Mouse (Mus musculus): Measurements from ENCODE around the gene Mid1. TPM values are rescaled to one million over a fixed set of nuclear protein-coding genes. Genes with fewer than 3 reads are reported as not detected.

Gene Mid1
- polyA plus RNA-seq, 1 experiment from 2014 or later, result 1.5 TPM

DNA sequence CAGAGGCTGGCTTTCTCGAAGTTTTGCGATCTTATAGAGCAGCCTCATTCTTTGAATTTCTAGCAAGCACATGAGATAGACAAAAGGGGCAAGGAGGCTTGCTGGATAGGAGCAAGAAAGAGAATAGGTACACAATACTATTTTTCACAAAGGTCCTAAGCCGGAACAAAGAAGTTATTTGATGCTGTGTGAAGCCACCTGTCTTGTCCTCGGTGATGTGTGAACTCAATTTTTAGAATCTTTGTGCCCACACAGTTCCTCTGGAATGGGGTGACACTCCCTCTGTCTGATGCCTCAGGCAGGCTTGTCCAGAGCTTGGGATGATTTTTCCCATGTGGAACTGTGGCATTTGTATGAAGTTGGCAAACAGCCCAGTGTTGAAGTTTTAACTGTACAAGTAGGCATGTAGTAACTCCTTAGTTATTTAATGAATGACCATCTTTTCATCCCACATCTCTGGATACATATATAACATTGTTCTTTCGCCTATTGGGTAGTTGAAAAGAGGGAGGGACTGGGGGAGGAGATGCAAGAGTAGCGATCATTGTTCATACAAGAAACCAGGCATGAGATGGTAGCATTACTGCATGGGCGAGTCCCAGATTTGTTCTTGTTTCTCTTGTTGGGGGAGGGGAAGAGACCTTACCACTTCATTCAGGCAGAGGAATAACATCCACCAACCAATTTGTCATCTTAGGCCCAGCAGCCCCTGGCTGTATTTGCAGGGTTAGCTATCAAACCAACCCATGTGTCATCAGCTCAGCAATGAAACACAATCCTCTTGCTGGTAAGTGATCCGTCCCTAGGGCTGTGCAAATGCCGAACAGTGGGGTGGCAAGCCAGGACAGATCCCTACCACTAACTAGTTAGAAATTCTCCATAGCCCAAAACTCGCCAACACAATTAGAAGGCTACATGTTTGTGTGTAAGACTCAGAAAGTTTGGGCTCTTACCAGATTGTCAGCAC lies 196.5 kb downstream of the Mid1 start:
- WGBS, result 47% methylated on average over 10 of the region's 10 CpGs
- Histone ChIP-seq H3K4me3 (ENCODE audit: low read depth, low read length) (peak overlapping the region; percentile 49), H3K4me1 (replicated peaks; ENCODE audit: control insufficient read depth, insufficient read depth) (no peaks in the 10 kb centered on the region), H3K4me2 (replicated peaks; ENCODE audit: low read depth) (peak overlapping the region; percentile 66), H3K9ac (ENCODE audit: low read length) (no peak overlapping the region), H3K36me3 (ENCODE audit: control insufficient read depth, insufficient read depth, low read length) (no peaks in the 10 kb centered on the region), H3K27ac (replicated peaks) (0 out of 2 replicates have a peak overlapping the region, but pooled peaks have one; percentile 78), H3K9me3 (ENCODE audit: control insufficient read depth, low read length) (no peaks in the 10 kb centered on the region), H3K27me3 (ENCODE audit: control insufficient read depth, insufficient read depth, low read length) (no peaks in the 10 kb centered on the region)
- ATAC-seq (ENCODE audit: low FRiP score, low TSS enrichment), result no peak
- TF ChIP-seq CTCF (IDR thresholded peaks at IDR 0.05; ENCODE audit: low read depth), result no peak
- no peak for TF ChIP-seq EP300 (optimal IDR thresholded peaks at IDR 0.05)
- DNase-seq (ENCODE audit: low spot score), result no peak

DNA sequence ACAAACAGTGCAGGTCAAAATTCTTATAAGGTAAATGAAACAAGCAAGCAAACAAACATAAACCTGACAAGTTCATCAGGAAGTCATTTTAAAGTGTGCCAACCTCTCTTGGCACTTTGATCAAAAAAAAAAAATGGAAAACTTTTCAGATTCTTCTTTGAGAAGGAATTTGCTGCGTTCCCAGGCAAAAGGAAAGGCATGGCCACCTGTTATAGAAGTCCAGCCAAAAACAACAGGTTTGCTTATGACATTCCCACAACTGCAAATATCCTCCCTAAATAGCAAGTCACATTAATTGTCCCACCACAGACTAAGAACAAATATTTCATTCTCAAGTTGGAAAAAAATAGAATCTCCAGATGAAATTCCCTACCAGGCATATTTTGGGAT lies 197.2 kb downstream of the Mid1 start:
- Histone ChIP-seq H3K4me1 (replicated peaks; ENCODE audit: control insufficient read depth, insufficient read depth) (no peaks in the 10 kb centered on the region), H3K27ac (replicated peaks) (no peak overlapping the region), H3K36me3 (ENCODE audit: control insufficient read depth, insufficient read depth, low read length) (no peaks in the 10 kb centered on the region), H3K9ac (ENCODE audit: low read length) (no peak overlapping the region), H3K27me3 (ENCODE audit: control insufficient read depth, insufficient read depth, low read length) (no peaks in the 10 kb centered on the region), H3K4me3 (ENCODE audit: low read depth, low read length) (no peak overlapping the region), H3K4me2 (replicated peaks; ENCODE audit: low read depth) (no peak overlapping the region), H3K9me3 (ENCODE audit: control insufficient read depth, low read length) (no peaks in the 10 kb centered on the region)
- WGBS, result 76% methylated on average over 1 of the region's 1 CpGs
- ATAC-seq (ENCODE audit: low FRiP score, low TSS enrichment) (no peak), DNase-seq (ENCODE audit: low spot score) (no peak)
- TF ChIP-seq CTCF (IDR thresholded peaks at IDR 0.05; ENCODE audit: low read depth) (no peak), EP300 (optimal IDR thresholded peaks at IDR 0.05) (no peak)

DNA sequence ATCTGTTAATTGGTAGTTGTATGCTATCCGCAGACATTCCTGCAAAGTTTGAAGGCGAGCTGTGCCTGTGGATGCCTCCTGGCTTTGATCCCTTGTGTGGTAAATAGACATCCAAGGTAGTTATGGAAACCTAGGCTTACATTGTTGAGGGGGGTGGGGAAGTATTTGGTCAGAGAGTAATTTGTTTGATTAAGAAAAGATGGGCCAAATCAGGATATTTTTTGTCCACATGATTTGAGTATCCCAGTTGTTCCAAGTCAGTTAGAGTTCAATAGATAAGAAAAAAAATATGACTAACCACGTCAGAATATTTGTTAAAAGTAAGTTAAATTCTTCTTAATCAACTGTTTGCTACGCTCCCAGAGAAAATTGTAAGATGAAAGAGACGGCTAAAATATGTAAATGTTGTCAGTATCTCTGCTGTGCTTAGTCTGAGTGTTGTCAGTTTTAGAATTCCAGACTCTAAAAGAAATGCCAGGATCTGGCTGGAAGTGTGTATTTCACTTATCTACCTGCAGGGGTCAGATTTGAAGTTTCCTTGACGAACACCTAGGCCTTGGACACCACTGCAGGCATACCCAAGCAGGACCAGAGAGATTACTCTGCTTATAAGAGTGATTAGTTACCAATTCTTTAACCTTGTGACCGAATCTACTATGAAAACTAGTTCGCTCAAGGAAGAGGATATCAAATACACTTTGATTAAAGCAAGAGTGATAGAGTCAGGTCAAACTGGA lies 198.7 kb downstream of the Mid1 start:
- ATAC-seq (ENCODE audit: low FRiP score, low TSS enrichment) (no peak), DNase-seq (ENCODE audit: low spot score) (no peak)
- H3K4me2 ChIP-seq (replicated peaks; ENCODE audit: low read depth), result no peak overlapping the region
- no peaks in the 10 kb centered on the region for H3K36me3 ChIP-seq (ENCODE audit: control insufficient read depth, insufficient read depth, low read length)
- no peak overlapping the region for H3K9ac ChIP-seq (ENCODE audit: low read length)
- no peak overlapping the region for H3K27ac ChIP-seq (replicated peaks)
- no peaks in the 10 kb centered on the region for H3K9me3 ChIP-seq (ENCODE audit: control insufficient read depth, low read length)
- WGBS, result 55% methylated on average over 8 of the region's 8 CpGs
- TF ChIP-seq EP300 (optimal IDR thresholded peaks at IDR 0.05), result no peak
- TF ChIP-seq CTCF (IDR thresholded peaks at IDR 0.05; ENCODE audit: low read depth), result peak; percentile 61
- no peak overlapping the region for H3K4me3 ChIP-seq (ENCODE audit: low read depth, low read length)
- H3K27me3 ChIP-seq (ENCODE audit: control insufficient read depth, insufficient read depth, low read length), result no peaks in the 10 kb centered on the region
- no peaks in the 10 kb centered on the region for H3K4me1 ChIP-seq (replicated peaks; ENCODE audit: control insufficient read depth, insufficient read depth)

DNA sequence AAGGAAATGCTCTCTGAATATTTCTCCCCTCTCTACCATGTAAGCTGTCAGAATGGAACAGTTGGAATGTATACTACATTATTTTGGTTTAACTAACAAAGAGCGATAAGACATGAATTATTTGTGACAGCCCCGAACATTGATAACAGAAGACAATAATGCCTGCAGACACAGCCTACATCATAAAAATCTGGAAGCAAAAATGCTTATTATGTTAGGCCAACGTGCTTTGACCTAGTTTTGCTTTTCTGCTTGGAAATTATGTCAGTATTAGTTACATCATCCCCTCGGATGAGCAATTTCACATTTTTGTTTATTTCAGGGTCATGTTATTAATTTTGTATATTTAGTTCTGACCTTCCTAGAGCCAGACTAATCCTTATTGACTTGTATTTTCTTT lies 205.5 kb downstream of the Mid1 start:
- Histone ChIP-seq H3K4me2 (replicated peaks; ENCODE audit: low read depth) (no peak overlapping the region), H3K9ac (ENCODE audit: low read length) (no peak overlapping the region), H3K27me3 (ENCODE audit: control insufficient read depth, insufficient read depth, low read length) (no peaks in the 10 kb centered on the region), H3K9me3 (ENCODE audit: control insufficient read depth, low read length) (no peaks in the 10 kb centered on the region), H3K36me3 (ENCODE audit: control insufficient read depth, insufficient read depth, low read length) (no peaks in the 10 kb centered on the region), H3K4me3 (ENCODE audit: low read depth, low read length) (no peak overlapping the region), H3K4me1 (replicated peaks; ENCODE audit: control insufficient read depth, insufficient read depth) (no peaks in the 10 kb centered on the region), H3K27ac (replicated peaks) (no peak overlapping the region)
- DNase-seq (ENCODE audit: low spot score) (no peak), ATAC-seq (ENCODE audit: low FRiP score, low TSS enrichment) (no peak)
- TF ChIP-seq CTCF (IDR thresholded peaks at IDR 0.05; ENCODE audit: low read depth), result no peak
- no peak for TF ChIP-seq EP300 (optimal IDR thresholded peaks at IDR 0.05)
- WGBS, result 52% methylated on average over 4 of the region's 4 CpGs

DNA sequence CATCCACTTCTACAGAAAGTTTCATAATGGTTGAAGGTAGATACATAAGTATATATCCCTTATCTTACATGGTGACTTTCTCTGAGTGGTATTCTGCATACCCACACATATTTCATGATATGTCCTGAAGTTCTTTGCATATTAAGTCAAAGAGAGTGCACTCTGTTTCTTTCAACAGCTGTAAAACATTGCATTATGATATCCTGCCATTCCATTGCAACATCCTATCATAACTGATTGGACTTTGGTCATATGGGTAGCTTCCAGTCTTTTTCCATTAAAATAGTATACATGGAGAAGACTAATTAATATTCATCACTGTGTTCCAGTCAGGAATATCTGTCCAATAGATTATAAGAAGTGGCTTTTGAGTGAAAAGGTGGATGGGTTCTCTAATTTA lies 207.1 kb downstream of the Mid1 start:
- Histone ChIP-seq H3K9me3 (ENCODE audit: control insufficient read depth, low read length) (no peaks in the 10 kb centered on the region), H3K4me1 (replicated peaks; ENCODE audit: control insufficient read depth, insufficient read depth) (no peaks in the 10 kb centered on the region), H3K27ac (replicated peaks) (no peak overlapping the region), H3K9ac (ENCODE audit: low read length) (no peak overlapping the region), H3K4me2 (replicated peaks; ENCODE audit: low read depth) (no peak overlapping the region), H3K36me3 (ENCODE audit: control insufficient read depth, insufficient read depth, low read length) (no peaks in the 10 kb centered on the region), H3K27me3 (ENCODE audit: control insufficient read depth, insufficient read depth, low read length) (no peaks in the 10 kb centered on the region), H3K4me3 (ENCODE audit: low read depth, low read length) (no peak overlapping the region)
- no peak for TF ChIP-seq CTCF (IDR thresholded peaks at IDR 0.05; ENCODE audit: low read depth)
- TF ChIP-seq EP300 (optimal IDR thresholded peaks at IDR 0.05), result no peak
- ATAC-seq (ENCODE audit: low FRiP score, low TSS enrichment) (no peak), DNase-seq (ENCODE audit: low spot score) (no peak)

DNA sequence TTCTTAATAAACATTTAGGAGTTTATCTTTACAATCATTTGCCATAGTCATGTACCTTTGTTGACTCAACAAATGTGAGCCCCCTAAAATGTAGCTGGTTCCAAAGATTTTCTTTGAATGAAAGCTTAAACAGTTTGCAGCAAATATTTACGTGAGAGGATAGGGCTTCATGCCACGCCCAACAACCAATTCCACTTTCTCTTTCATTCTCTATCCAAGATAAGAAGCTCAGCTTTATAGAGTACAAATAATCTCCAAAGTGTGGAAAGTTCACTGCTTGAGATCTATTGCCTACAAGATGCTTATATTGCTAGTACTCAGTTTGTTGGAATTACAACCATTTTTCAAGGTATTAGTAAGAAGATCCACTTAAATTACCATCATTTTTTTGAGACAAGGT lies 207.6 kb downstream of the Mid1 start:
- no peaks in the 10 kb centered on the region for H3K9me3 ChIP-seq (ENCODE audit: control insufficient read depth, low read length)
- H3K4me3 ChIP-seq (ENCODE audit: low read depth, low read length), result no peak overlapping the region
- 62% methylated on average over 2 of the region's 2 CpGs for WGBS
- DNase-seq (ENCODE audit: low spot score), result no peak
- H3K27me3 ChIP-seq (ENCODE audit: control insufficient read depth, insufficient read depth, low read length), result no peaks in the 10 kb centered on the region
- ATAC-seq (ENCODE audit: low FRiP score, low TSS enrichment), result no peak
- no peak overlapping the region for H3K9ac ChIP-seq (ENCODE audit: low read length)
- TF ChIP-seq CTCF (IDR thresholded peaks at IDR 0.05; ENCODE audit: low read depth) (no peak), EP300 (optimal IDR thresholded peaks at IDR 0.05) (no peak)
- H3K4me2 ChIP-seq (replicated peaks; ENCODE audit: low read depth), result no peak overlapping the region
- no peak overlapping the region for H3K27ac ChIP-seq (replicated peaks)
- no peaks in the 10 kb centered on the region for H3K4me1 ChIP-seq (replicated peaks; ENCODE audit: control insufficient read depth, insufficient read depth)
- H3K36me3 ChIP-seq (ENCODE audit: control insufficient read depth, insufficient read depth, low read length), result no peaks in the 10 kb centered on the region

Measured in stomach, postnatal 0 days (tissue).